Mouse (Mus musculus) thymus, postnatal 0 days (tissue): ENCODE results near the gene Btbd17. TPM values are rescaled to one million over a fixed set of nuclear protein-coding genes. Genes with fewer than 3 reads are reported as not detected.

Experiments used
- DNase-seq: peaks from one replicate; pipeline ENCODE4 v3.0.0-alpha.2; 2015; ENCODE audit warnings: low spot score
- polyA plus RNA-seq: library from polyadenylated mRNA; unstranded; fragments of >200 nt; fragmentation: Nextera tagmentation; extraction: Ambion mirVana; gene quantifications from 2 replicates; pipeline ENCODE4 v1.2.1, GENCODE M21; 2015

Btbd17 gene
- polyA plus RNA-seq, 1 experiment from 2014 or later, result not detected

- DNase-seq, result no peak
Observed at GRCm38 (mm10) chr11:114803990-114804389, 8.2 kb upstream of the Btbd17 start.

GRCm38 (mm10) chr11:114802540-114803267 is 7.0 kb upstream of the Btbd17 start:
- no peak for DNase-seq

GRCm38 (mm10) chr11:114801906-114802305 is 6.2 kb upstream of the Btbd17 start:
- DNase-seq, result no peak

- no peak for DNase-seq
Observed at GRCm38 (mm10) chr11:114798624-114799023, 2.9 kb upstream of the Btbd17 start, which contains the start of gene Gpr142. Gene Gpr142 (plus strand): TSS chr11:114798924.

GRCm38 (mm10) chr11:114797981-114798380 is 2.2 kb upstream of the Btbd17 start:
- DNase-seq, result no peak

- DNase-seq, result no peak
Observed at GRCm38 (mm10) chr11:114797176-114797575, 1.4 kb upstream of the Btbd17 start.

- peak; percentile 18 for DNase-seq
Observed at GRCm38 (mm10) chr11:114795231-114795746, 456 bp downstream of the Btbd17 start.

GRCm38 (mm10) chr11:114794691-114795090 is 1.1 kb downstream of the Btbd17 start:
- DNase-seq, result no peak

GRCm38 (mm10) chr11:114793868-114794545 is 1.7 kb downstream of the Btbd17 start:
- no peak for DNase-seq

- no peak for DNase-seq
Observed at GRCm38 (mm10) chr11:114792931-114793494, 2.7 kb downstream of the Btbd17 start.

- DNase-seq, result no peak
Observed at GRCm38 (mm10) chr11:114791891-114792411, 3.8 kb downstream of the Btbd17 start.

GRCm38 (mm10) chr11:114791351-114791889 is 4.3 kb downstream of the Btbd17 start:
- no peak for DNase-seq

GRCm38 (mm10) chr11:114790841-114791240 is 4.9 kb downstream of the Btbd17 start:
- DNase-seq, result no peak

GRCm38 (mm10) chr11:114790171-114790570 is 5.6 kb downstream of the Btbd17 start:
- no peak for DNase-seq

- no peak for DNase-seq
Observed at GRCm38 (mm10) chr11:114789716-114790115, 6.0 kb downstream of the Btbd17 start.

GRCm38 (mm10) chr11:114789061-114789714 is 6.6 kb downstream of the Btbd17 start:
- DNase-seq, result peak; percentile 64

- DNase-seq, result no peak
Observed at GRCm38 (mm10) chr11:114787611-114788010, 8.1 kb downstream of the Btbd17 start.

- no peak for DNase-seq
Observed at GRCm38 (mm10) chr11:114786326-114786725, 9.4 kb downstream of the Btbd17 start.

GRCm38 (mm10) chr11:114785892-114786291 is 9.9 kb downstream of the Btbd17 start:
- DNase-seq, result no peak

GRCm38 (mm10) chr11:114780076-114780475 is 15.7 kb downstream of the Btbd17 start:
- no peak for DNase-seq

- DNase-seq, result no peak
Observed at GRCm38 (mm10) chr11:114771896-114772295, 23.8 kb downstream of the Btbd17 start.
